Mouse (Mus musculus) liver, embryonic 14.5 days (tissue): ENCODE results near the gene Fam163b.

Source experiments
- CTCF ChIP-seq: IDR thresholded peaks from 2 replicates; pipeline ENCODE4 v1.5.1; 2016; ENCODE audit warnings: antibody characterized with exemption, low read depth, control low read depth
- EP300 ChIP-seq: IDR thresholded peaks from 2 replicates; pipeline ENCODE4 v1.6.1; 2016; ENCODE audit warnings: antibody characterized with exemption, low read depth

GRCm38 (mm10) chr2:27067996-27068395 lies 74.3 kb downstream of the Fam163b start:
- TF ChIP-seq EP300 (no peak), CTCF (no peak)
